ENCODE assay signal across 8 mouse cellular contexts in genomic region chr10:81643449-81644055, GRCm38 (mm10). TPM values are rescaled to one million over a fixed set of nuclear protein-coding genes. Genes with fewer than 3 reads are reported as not detected.
A peak's percentile ranks its signal among the peaks of the same experiment; 100 is the strongest.
DNase-seq lines count a peak whose midpoint lies in the region; ATAC-seq lines count a peak whose summit lies in the region.

No protein-coding gene starts in this region.

- H3K36me3 ChIP-seq in heart, embryonic 14.5 days (ENCODE audit: control insufficient read depth, insufficient read depth, low read length) = no peaks in the 10 kb centered on the region
- no peaks in the 10 kb centered on the region for H3K36me3 ChIP-seq in liver, embryonic 13.5 days
- H3K36me3 ChIP-seq in stomach, embryonic 16.5 days (ENCODE audit: control insufficient read depth, insufficient read depth, low read length) = no peaks in the 10 kb centered on the region

- H3K9ac ChIP-seq in heart, embryonic 14.5 days (ENCODE audit: low read length) = peak overlapping the region; percentile 98
- peak overlapping the region; percentile 91 for H3K9ac ChIP-seq in liver, embryonic 13.5 days
- peak overlapping the region; percentile 98 for H3K9ac ChIP-seq in stomach, embryonic 16.5 days (ENCODE audit: low read length)

- H3K27ac ChIP-seq in brown adipose tissue, adult 24 weeks (replicated peaks; ENCODE audit: low read depth, low read length) = peak overlapping the region; percentile 62
- H3K27ac ChIP-seq in heart, embryonic 14.5 days (replicated peaks in 1 of 2; ENCODE audit: control insufficient read depth in 1 of 2, insufficient read depth in 1 of 2, low read depth in 2 of 2, low read length in 2 of 2) = peak overlapping the region; percentile 91 to 98
- H3K27ac ChIP-seq in liver, embryonic 13.5 days = peak overlapping the region; percentile 90
- peak overlapping the region; percentile 98 for H3K27ac ChIP-seq in stomach, embryonic 16.5 days (ENCODE audit: low read length)

- peak; percentile 85 for ATAC-seq in heart, embryonic 14.5 days (ENCODE audit: insufficient number of reproducible peaks, insufficient read depth, low FRiP score, low read depth)
- ATAC-seq in liver, embryonic 13.5 days (ENCODE audit: low read depth) = peak; percentile 88
- peak; percentile 92 for ATAC-seq in stomach, embryonic 16.5 days (ENCODE audit: insufficient read depth, low FRiP score)

- under 1% methylated on average over 67 of the region's 75 CpGs for WGBS in heart, embryonic 14.5 days
- under 1% methylated on average over 74 of the region's 75 CpGs for WGBS in liver, embryonic 13.5 days (ENCODE audit: insufficient replicate concordance)
- under 1% methylated on average over 75 of the region's 75 CpGs for WGBS in stomach, embryonic 16.5 days

- peaks cover 8% of the 10 kb centered on the region for H3K4me1 ChIP-seq in brown adipose tissue, adult 24 weeks (ENCODE audit: control insufficient read depth, insufficient read depth, insufficient read length, low read length)
- peaks cover 8 to 18% of the 10 kb centered on the region in 2 experiments for H3K4me1 ChIP-seq in heart, embryonic 14.5 days (ENCODE audit: control insufficient read depth in 2 of 2, insufficient read depth in 2 of 2, low read length in 2 of 2)
- peaks cover 34% of the 10 kb centered on the region for H3K4me1 ChIP-seq in liver, embryonic 13.5 days (replicated peaks)
- peaks cover 17% of the 10 kb centered on the region for H3K4me1 ChIP-seq in stomach, embryonic 16.5 days (ENCODE audit: control insufficient read depth, insufficient read depth, low read length)

- H3K4me2 ChIP-seq in heart, embryonic 14.5 days (ENCODE audit: low read length) = peak overlapping the region; percentile 87
- peak overlapping the region; percentile 97 for H3K4me2 ChIP-seq in liver, embryonic 13.5 days
- peak overlapping the region; percentile 91 for H3K4me2 ChIP-seq in stomach, embryonic 16.5 days (ENCODE audit: low read depth, low read length)

- H3K4me3 ChIP-seq in brown adipose tissue, adult 24 weeks (ENCODE audit: insufficient read depth, low read depth, low read length) = peak overlapping the region; percentile 77
- H3K4me3 ChIP-seq in heart, embryonic 14.5 days (ENCODE audit: control insufficient read depth in 1 of 2, insufficient read depth in 1 of 2, low read depth in 1 of 2, low read length in 2 of 2) = peak overlapping the region; percentile 73 to 81
- peak overlapping the region; percentile 79 for H3K4me3 ChIP-seq in liver, embryonic 13.5 days (replicated peaks)
- H3K4me3 ChIP-seq in stomach, embryonic 16.5 days (replicated peaks; ENCODE audit: low read length) = peak overlapping the region; percentile 84

- H3K27me3 ChIP-seq in heart, embryonic 14.5 days (ENCODE audit: control insufficient read depth, insufficient read depth, low read length) = no peaks in the 10 kb centered on the region
- H3K27me3 ChIP-seq in liver, embryonic 13.5 days = no peaks in the 10 kb centered on the region; the same call in 1 of the 2 replicates
- H3K27me3 ChIP-seq in stomach, embryonic 16.5 days (ENCODE audit: control insufficient read depth, insufficient read depth, low read length) = no peaks in the 10 kb centered on the region

- DNase-seq in CD4-positive, CD25-positive, alpha-beta regulatory T cell, adult 2 months (ENCODE audit: low read depth, low spot score) = peak; percentile 98
- peak; percentile 90 for DNase-seq in fibroblast of lung, adult 2 months (ENCODE audit: low read depth)
- peak; percentile 98 for DNase-seq in kidney, postnatal 14 days
- peak; percentile 91 for DNase-seq in liver, embryonic 13.5 days
- DNase-seq in neural tube, embryonic 10.5 days (ENCODE audit: extremely low spot score, low spot score) = peak; percentile 94

- no peaks in the 10 kb centered on the region for H3K9me3 ChIP-seq in heart, embryonic 14.5 days (ENCODE audit: control insufficient read depth, low read length)
- no peaks in the 10 kb centered on the region for H3K9me3 ChIP-seq in liver, embryonic 13.5 days (replicated peaks)
- H3K9me3 ChIP-seq in stomach, embryonic 16.5 days (replicated peaks; ENCODE audit: control insufficient read depth, low read length) = no peaks in the 10 kb centered on the region

RNA-seq across cellular contexts. Expression of gene Gm10778, which starts 5.3 kb away (rescaled TPM):
- 1.0 and 1.5 TPM in 2 replicates for polyA plus RNA-seq in brown adipose tissue, adult 24 weeks (2012; ENCODE audit: insufficient read depth, insufficient read length, missing spikeins)
- 3.0 and 3.3 TPM in 2 replicates for polyA plus RNA-seq in heart, embryonic 14.5 days (2014; fragmentation: Nextera tagmentation; extraction: Ambion mirVana)
- 1.7 and 2.6 TPM in 2 replicates for polyA plus RNA-seq in liver, embryonic 13.5 days (2015; fragmentation: Nextera tagmentation; extraction: Ambion mirVana)
- polyA plus RNA-seq in stomach, embryonic 16.5 days (2015; fragmentation: Nextera tagmentation; extraction: Ambion mirVana) = 3.8 and 4.0 TPM in 2 replicates

RNA-seq across cellular contexts. Expression of gene Ankrd24, which starts 15.2 kb away (rescaled TPM):
- polyA plus RNA-seq in brown adipose tissue, adult 24 weeks (2012; ENCODE audit: insufficient read depth, insufficient read length, missing spikeins) = 12.6 and 12.9 TPM in 2 replicates
- 8.1 and 9.0 TPM in 2 replicates for polyA plus RNA-seq in heart, embryonic 14.5 days (2014; fragmentation: Nextera tagmentation; extraction: Ambion mirVana)
- polyA plus RNA-seq in liver, embryonic 13.5 days (2015; fragmentation: Nextera tagmentation; extraction: Ambion mirVana) = 1.9 and 2.2 TPM in 2 replicates
- polyA plus RNA-seq in stomach, embryonic 16.5 days (2015; fragmentation: Nextera tagmentation; extraction: Ambion mirVana) = 9.9 and 11.1 TPM in 2 replicates

RNA-seq across cellular contexts. Expression of gene Sirt6, which starts 16.0 kb away (rescaled TPM):
- 3.2 and 4.5 TPM in 2 replicates for polyA plus RNA-seq in brown adipose tissue, adult 24 weeks (2012; ENCODE audit: insufficient read depth, insufficient read length, missing spikeins)
- 22.5 and 23.9 TPM in 2 replicates for polyA plus RNA-seq in heart, embryonic 14.5 days (2014; fragmentation: Nextera tagmentation; extraction: Ambion mirVana)
- polyA plus RNA-seq in liver, embryonic 13.5 days (2015; fragmentation: Nextera tagmentation; extraction: Ambion mirVana) = 10.7 and 10.9 TPM in 2 replicates
- 28.6 and 33.6 TPM in 2 replicates for polyA plus RNA-seq in stomach, embryonic 16.5 days (2015; fragmentation: Nextera tagmentation; extraction: Ambion mirVana)

RNA-seq across cellular contexts. Expression of gene BC025920, which starts 37.5 kb away (rescaled TPM):
- polyA plus RNA-seq in brown adipose tissue, adult 24 weeks (2012; ENCODE audit: insufficient read depth, insufficient read length, missing spikeins) = 4.1 and 8.7 TPM in 2 replicates
- 0.35 and 0.84 TPM in 2 replicates for polyA plus RNA-seq in heart, embryonic 14.5 days (2014; fragmentation: Nextera tagmentation; extraction: Ambion mirVana)
- polyA plus RNA-seq in liver, embryonic 13.5 days (2015; fragmentation: Nextera tagmentation; extraction: Ambion mirVana) = 0.50 and 0.56 TPM in 2 replicates
- 0.46 and 0.61 TPM in 2 replicates for polyA plus RNA-seq in stomach, embryonic 16.5 days (2015; fragmentation: Nextera tagmentation; extraction: Ambion mirVana)

RNA-seq across cellular contexts. Expression of gene Tle6, which starts 42.7 kb away (rescaled TPM):
- 3.3 TPM in 1 of 2 replicates, not detected in the other for polyA plus RNA-seq in brown adipose tissue, adult 24 weeks (2012; ENCODE audit: insufficient read depth, insufficient read length, missing spikeins)
- polyA plus RNA-seq in heart, embryonic 14.5 days (2014; fragmentation: Nextera tagmentation; extraction: Ambion mirVana) = 30.7 and 35.3 TPM in 2 replicates
- polyA plus RNA-seq in liver, embryonic 13.5 days (2015; fragmentation: Nextera tagmentation; extraction: Ambion mirVana) = 7.3 and 7.6 TPM in 2 replicates
- polyA plus RNA-seq in stomach, embryonic 16.5 days (2015; fragmentation: Nextera tagmentation; extraction: Ambion mirVana) = 26.0 and 31.2 TPM in 2 replicates

Comparison
In these comparisons a context has a peak if more than half of its experiments do, and no peak if none do; other contexts are left out.
1. Peak in every context shown above with its lines: DNase-seq, ATAC-seq, H3K4me3 ChIP-seq and H3K27ac ChIP-seq.